Mouse (Mus musculus) erythroblast, embryonic 14.5 days (primary cell): ENCODE measurements around the gene Ryr3. TPM values are rescaled to one million over a fixed set of nuclear protein-coding genes. Genes with fewer than 3 reads are reported as not detected.

Experiments used
- H3K27me3 ChIP-seq: 2 replicates; pipeline ENCODE4 v1.6.1; 2012; ENCODE audit warnings: inconsistent platforms; ENCODE audit not compliant: control insufficient read depth
- H3K36me3 ChIP-seq: 2 replicates; pipeline ENCODE4 v1.6.1; 2012; ENCODE audit warnings: mild to moderate bottlenecking, inconsistent platforms; ENCODE audit not compliant: control insufficient read depth
- H3K4me1 ChIP-seq: 2 replicates; pipeline ENCODE4 v1.6.1; 2012; ENCODE audit warnings: inconsistent platforms; ENCODE audit not compliant: control insufficient read depth
- H3K4me3 ChIP-seq: replicated peaks from 2 replicates; pipeline ENCODE3; 2012; ENCODE audit warnings: moderate library complexity, mild to moderate bottlenecking, inconsistent platforms
- H3K9me3 ChIP-seq: 2 replicates; pipeline ENCODE4 v1.6.1; 2012; ENCODE audit warnings: low read length, inconsistent platforms, mixed read lengths; ENCODE audit not compliant: control insufficient read depth
- GATA1 ChIP-seq: IDR thresholded peaks from 2 replicates; pipeline ENCODE4 v1.6.1; 2012; ENCODE audit warnings: low read length, inconsistent platforms, mixed read lengths
- TAL1 ChIP-seq: IDR thresholded peaks from 3 replicates; pipeline ENCODE4 v1.6.1; 2012; ENCODE audit warnings: low read length, inconsistent platforms, mixed read lengths
- polyA plus RNA-seq: library from polyadenylated mRNA; stranded (reverse); fragments of >175 nt; gene quantifications from 2 replicates; pipeline ENCODE4 v1.2.3, GENCODE M21; 2012

Gene Ryr3
- polyA plus RNA-seq, 1 experiment: not detected

DNA sequence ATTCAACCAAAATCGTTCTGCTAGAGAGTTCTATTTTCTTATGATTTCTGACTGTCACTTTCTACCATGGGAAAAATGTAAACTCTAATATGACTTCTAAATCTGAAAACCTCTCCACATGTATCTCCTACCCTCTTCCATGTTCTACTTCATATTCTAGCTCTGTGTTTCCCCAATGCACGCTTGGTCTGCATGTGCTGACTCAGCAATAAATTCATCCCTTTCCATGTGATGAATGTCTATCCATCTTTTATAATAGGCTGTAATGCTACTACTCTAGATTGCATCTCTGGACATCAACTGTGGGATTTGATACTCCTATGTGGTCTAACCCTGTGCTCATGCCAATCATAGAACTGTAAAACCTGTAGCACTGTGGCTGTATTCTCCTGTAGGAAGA is 458.2 kb downstream of the Ryr3 start:
- no peaks in the 10 kb centered on the region for H3K36me3 ChIP-seq
- H3K4me3 ChIP-seq: no peak overlapping the region
- H3K4me1 ChIP-seq: no peaks in the 10 kb centered on the region
- no peaks in the 10 kb centered on the region for H3K9me3 ChIP-seq
- TF ChIP-seq TAL1: no peak
- TF ChIP-seq GATA1: no peak
- no peaks in the 10 kb centered on the region for H3K27me3 ChIP-seq

DNA sequence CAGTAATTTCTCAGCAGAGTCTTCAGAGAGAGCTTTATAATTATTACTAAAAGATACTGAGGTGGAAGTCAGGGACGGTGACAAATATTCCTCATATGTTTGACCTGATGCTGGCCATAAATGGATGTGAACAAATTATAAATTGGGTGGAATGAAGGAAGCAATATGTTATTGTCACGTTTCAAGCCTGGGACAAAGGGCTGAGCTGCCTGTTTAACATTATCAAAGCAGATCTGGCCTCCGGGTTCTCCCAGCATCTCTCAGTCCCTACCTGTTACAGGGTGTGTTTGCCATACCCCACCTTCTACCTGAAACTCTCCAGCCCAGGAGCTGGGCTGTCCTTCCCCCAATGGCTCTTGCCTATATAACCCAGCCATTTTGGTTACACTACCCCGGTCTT is 463.6 kb downstream of the Ryr3 start:
- no peaks in the 10 kb centered on the region for H3K4me1 ChIP-seq
- H3K27me3 ChIP-seq: no peaks in the 10 kb centered on the region
- H3K9me3 ChIP-seq: no peaks in the 10 kb centered on the region
- no peak for TF ChIP-seq TAL1
- no peak for TF ChIP-seq GATA1
- H3K36me3 ChIP-seq: no peaks in the 10 kb centered on the region
- no peak overlapping the region for H3K4me3 ChIP-seq

DNA sequence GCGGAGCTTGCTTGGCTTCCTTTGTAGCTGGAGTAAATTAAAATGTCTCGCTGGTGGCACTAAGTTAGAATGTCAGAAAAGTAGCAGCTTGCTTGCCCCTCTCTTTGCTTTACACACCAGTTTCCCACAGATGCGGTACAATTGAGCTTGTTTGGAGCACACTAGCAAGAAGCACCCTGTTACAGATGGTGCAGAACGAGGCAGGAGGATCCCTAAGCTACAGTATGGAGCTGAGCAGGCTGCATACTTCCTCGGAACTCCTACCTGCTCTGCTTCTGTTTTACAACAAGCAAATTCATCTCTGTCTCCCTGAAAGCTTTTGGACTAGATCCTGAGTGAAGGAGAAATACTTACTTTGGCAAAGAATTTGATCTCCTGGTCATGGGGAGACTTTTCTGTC is 465.5 kb downstream of the Ryr3 start:
- no peaks in the 10 kb centered on the region for H3K27me3 ChIP-seq
- H3K4me1 ChIP-seq: no peaks in the 10 kb centered on the region
- no peak overlapping the region for H3K4me3 ChIP-seq
- no peaks in the 10 kb centered on the region for H3K36me3 ChIP-seq
- TF ChIP-seq TAL1: no peak
- no peak for TF ChIP-seq GATA1
- H3K9me3 ChIP-seq: no peaks in the 10 kb centered on the region

DNA sequence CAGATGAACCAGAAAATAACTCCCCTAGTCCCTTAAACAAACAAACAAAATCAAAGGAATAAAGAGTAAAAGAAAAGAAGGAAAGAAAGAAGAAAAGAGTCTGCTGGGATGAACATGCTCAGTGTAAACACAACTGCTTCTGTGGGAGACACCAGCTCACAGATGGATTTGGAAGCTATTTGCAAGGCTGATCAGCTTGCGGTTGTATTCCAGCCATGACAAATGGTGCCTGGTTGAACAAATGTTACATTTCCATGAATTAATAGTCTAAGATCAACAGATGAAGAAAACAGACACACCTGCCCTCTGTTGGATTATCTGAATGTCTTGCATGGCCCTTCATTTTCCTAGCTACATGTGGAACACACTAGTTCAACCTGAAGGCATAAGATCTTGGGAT is 468.4 kb downstream of the Ryr3 start:
- H3K4me1 ChIP-seq: no peaks in the 10 kb centered on the region
- H3K4me3 ChIP-seq: no peak overlapping the region
- H3K36me3 ChIP-seq: no peaks in the 10 kb centered on the region
- H3K27me3 ChIP-seq: no peaks in the 10 kb centered on the region
- TF ChIP-seq GATA1 (no peak), TAL1 (no peak)
- H3K9me3 ChIP-seq: no peaks in the 10 kb centered on the region

- Histone ChIP-seq H3K36me3 (no peaks in the 10 kb centered on the region), H3K4me1 (no peaks in the 10 kb centered on the region), H3K4me3 (no peak overlapping the region), H3K27me3 (no peaks in the 10 kb centered on the region), H3K9me3 (no peaks in the 10 kb centered on the region)
- no peak for TF ChIP-seq TAL1
- no peak for TF ChIP-seq GATA1
Measured at GRCm38 (mm10) chr2:112732942-112733341, 484.0 kb downstream of the Ryr3 start.

GRCm38 (mm10) chr2:112727842-112728241 is 489.1 kb downstream of the Ryr3 start:
- no peaks in the 10 kb centered on the region for H3K27me3 ChIP-seq
- no peaks in the 10 kb centered on the region for H3K36me3 ChIP-seq
- no peak overlapping the region for H3K4me3 ChIP-seq
- no peaks in the 10 kb centered on the region for H3K4me1 ChIP-seq
- no peak for TF ChIP-seq GATA1
- no peak for TF ChIP-seq TAL1
- no peaks in the 10 kb centered on the region for H3K9me3 ChIP-seq

GRCm38 (mm10) chr2:112721217-112721616 is 495.7 kb downstream of the Ryr3 start:
- H3K9me3 ChIP-seq: no peaks in the 10 kb centered on the region
- TF ChIP-seq TAL1 (no peak), GATA1 (no peak)
- no peaks in the 10 kb centered on the region for H3K4me1 ChIP-seq
- H3K4me3 ChIP-seq: no peak overlapping the region
- H3K27me3 ChIP-seq: no peaks in the 10 kb centered on the region
- H3K36me3 ChIP-seq: no peaks in the 10 kb centered on the region

GRCm38 (mm10) chr2:112720715-112721114 is 496.2 kb downstream of the Ryr3 start:
- TF ChIP-seq GATA1 (no peak), TAL1 (no peak)
- H3K4me1 ChIP-seq: no peaks in the 10 kb centered on the region
- H3K4me3 ChIP-seq: no peak overlapping the region
- no peaks in the 10 kb centered on the region for H3K9me3 ChIP-seq
- no peaks in the 10 kb centered on the region for H3K27me3 ChIP-seq
- no peaks in the 10 kb centered on the region for H3K36me3 ChIP-seq

GRCm38 (mm10) chr2:112714648-112715047 is 502.2 kb downstream of the Ryr3 start:
- H3K27me3 ChIP-seq: no peaks in the 10 kb centered on the region
- TF ChIP-seq TAL1 (no peak), GATA1 (no peak)
- H3K4me3 ChIP-seq: no peak overlapping the region
- H3K9me3 ChIP-seq: no peaks in the 10 kb centered on the region
- no peaks in the 10 kb centered on the region for H3K4me1 ChIP-seq
- H3K36me3 ChIP-seq: no peaks in the 10 kb centered on the region

DNA sequence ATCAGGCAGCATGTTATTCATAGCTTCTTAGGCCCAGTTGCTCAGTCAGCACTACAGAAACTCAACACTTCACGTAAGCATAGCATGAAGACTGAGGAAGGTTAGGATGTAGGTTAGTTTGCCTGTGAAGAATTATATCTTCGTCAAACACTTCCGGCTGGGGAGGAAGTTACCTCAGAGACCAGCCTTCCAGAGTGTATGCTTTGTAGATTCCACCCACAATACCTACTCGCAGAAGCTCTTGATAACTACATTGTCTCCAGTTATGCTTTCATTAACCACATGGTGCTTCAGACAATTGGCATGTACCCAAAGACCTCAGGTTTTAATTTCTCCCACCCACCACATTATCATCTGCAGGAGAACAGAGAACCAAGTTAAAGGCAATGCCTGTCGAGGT is 535.1 kb downstream of the Ryr3 start:
- TF ChIP-seq GATA1 (no peak), TAL1 (no peak)

More for the DNA sequence above, 535.1 kb downstream of the Ryr3 start:
- Histone ChIP-seq H3K9me3 (no peaks in the 10 kb centered on the region), H3K36me3 (no peaks in the 10 kb centered on the region), H3K4me3 (no peak overlapping the region), H3K27me3 (no peaks in the 10 kb centered on the region), H3K4me1 (no peaks in the 10 kb centered on the region)
